Mouse (Mus musculus): ENCODE results near the gene Cd59b. TPM values are rescaled to one million over a fixed set of nuclear protein-coding genes. Genes with fewer than 3 reads are reported as not detected.
A peak's percentile ranks its signal among the peaks of the same experiment; 100 is the strongest.
"Not testable (repeated sequence)": the region's sequence is repeated elsewhere in the genome, so short reads cannot be mapped to it uniquely, and the experiment has no call there.

Gene Cd59b
- polyA plus RNA-seq, 1 experiment from 2014 or later = 2.6 TPM

- not testable (repeated sequence) for H3K27me3 ChIP-seq; H3K4me2 ChIP-seq (replicated peaks); H3K4me3 ChIP-seq (replicated peaks); H3K4me1 ChIP-seq (replicated peaks); H3K9me3 ChIP-seq; H3K36me3 ChIP-seq; ATAC-seq; H3K9ac ChIP-seq (replicated peaks); H3K27ac ChIP-seq
- WGBS = 79% methylated on average over 5 of the region's 5 CpGs
Observed at GRCm38 (mm10) chr2:104078285-104078684, 8.6 kb downstream of the Cd59b start.

GRCm38 (mm10) chr2:104081436-104082050 is 11.9 kb downstream of the Cd59b start:
- not testable (repeated sequence) for H3K4me3 ChIP-seq (replicated peaks); H3K4me2 ChIP-seq (replicated peaks); H3K4me1 ChIP-seq (replicated peaks); H3K27ac ChIP-seq; H3K27me3 ChIP-seq; H3K36me3 ChIP-seq; H3K9me3 ChIP-seq; ATAC-seq; H3K9ac ChIP-seq (replicated peaks)
- WGBS = no CpG with 5 or more reads among the region's 1 CpGs

- H3K9me3 ChIP-seq = no peaks in the 10 kb centered on the region
- H3K4me1 ChIP-seq (replicated peaks) = no peaks in the 10 kb centered on the region
- no peaks in the 10 kb centered on the region for H3K27me3 ChIP-seq
- no peak overlapping the region for H3K9ac ChIP-seq (replicated peaks)
- no peak for ATAC-seq
- no peaks in the 10 kb centered on the region for H3K36me3 ChIP-seq
- H3K4me2 ChIP-seq (replicated peaks) = no peak overlapping the region
- H3K27ac ChIP-seq = no peak overlapping the region
- H3K4me3 ChIP-seq (replicated peaks) = no peak overlapping the region
Observed at GRCm38 (mm10) chr2:104082474-104082873, 12.8 kb downstream of the Cd59b start.

- H3K4me3 ChIP-seq (replicated peaks); H3K27me3 ChIP-seq; H3K9me3 ChIP-seq; ATAC-seq; H3K27ac ChIP-seq; H3K4me1 ChIP-seq (replicated peaks); H3K9ac ChIP-seq (replicated peaks); H3K36me3 ChIP-seq; H3K4me2 ChIP-seq (replicated peaks): not testable (repeated sequence)
Observed at GRCm38 (mm10) chr2:104084027-104084426, 14.4 kb downstream of the Cd59b start.

- not testable (repeated sequence) for H3K4me3 ChIP-seq (replicated peaks); H3K36me3 ChIP-seq; H3K4me1 ChIP-seq (replicated peaks); H3K27ac ChIP-seq; H3K27me3 ChIP-seq; ATAC-seq; H3K4me2 ChIP-seq (replicated peaks); H3K9me3 ChIP-seq; H3K9ac ChIP-seq (replicated peaks)
- 83% methylated on average over 1 of the region's 1 CpGs for WGBS
Observed at GRCm38 (mm10) chr2:104087562-104087961, 17.9 kb downstream of the Cd59b start.

- H3K9me3 ChIP-seq = no peaks in the 10 kb centered on the region
- H3K4me1 ChIP-seq (replicated peaks) = peaks cover 8% of the 10 kb centered on the region
- H3K9ac ChIP-seq (replicated peaks) = no peak overlapping the region
- no peak for ATAC-seq
- H3K36me3 ChIP-seq = no peaks in the 10 kb centered on the region
- no peak overlapping the region for H3K4me3 ChIP-seq (replicated peaks)
- 85% methylated on average over 2 of the region's 2 CpGs for WGBS
- H3K27ac ChIP-seq = no peak overlapping the region
- H3K27me3 ChIP-seq = no peaks in the 10 kb centered on the region
- H3K4me2 ChIP-seq (replicated peaks) = no peak overlapping the region
Observed at GRCm38 (mm10) chr2:104093305-104093704, 23.7 kb downstream of the Cd59b start.

- Histone ChIP-seq H3K4me3 (replicated peaks) (peak within 1 kb of the TSS; percentile 44), H3K27me3 (no peaks in the 10 kb centered on the region), H3K4me1 (replicated peaks) (peaks cover 8% of the 10 kb centered on the region), H3K9ac (replicated peaks) (peak within 1 kb of the TSS; percentile 63), H3K27ac (peak within 1 kb of the TSS; percentile 75), H3K9me3 (no peaks in the 10 kb centered on the region), H3K4me2 (replicated peaks) (peak within 1 kb of the TSS; percentile 62), H3K36me3 (no peaks in the 10 kb centered on the region)
- peak; percentile 95 for ATAC-seq
- 6% methylated on average over 15 of the region's 15 CpGs for WGBS
Observed at GRCm38 (mm10) chr2:104095741-104096213, 26.1 kb downstream of the Cd59b start, which contains the start of gene Cd59a. Gene Cd59a, plus strand, starts transcription at chr2:104095801.

- Histone ChIP-seq H3K4me2 (replicated peaks) (peak overlapping the region; percentile 62), H3K9ac (replicated peaks) (peak overlapping the region; percentile 63), H3K4me3 (replicated peaks) (peak overlapping the region; percentile 44), H3K9me3 (no peaks in the 10 kb centered on the region), H3K27ac (peak overlapping the region; percentile 75), H3K36me3 (no peaks in the 10 kb centered on the region), H3K27me3 (no peaks in the 10 kb centered on the region), H3K4me1 (replicated peaks) (peaks cover 8% of the 10 kb centered on the region)
- ATAC-seq = no peak
- 42% methylated on average over 10 of the region's 10 CpGs for WGBS
Observed at GRCm38 (mm10) chr2:104096256-104096655, 26.6 kb downstream of the Cd59b start.

- H3K4me2 ChIP-seq (replicated peaks) = peak overlapping the region; percentile 62
- not testable (repeated sequence) for H3K27ac ChIP-seq; H3K9ac ChIP-seq (replicated peaks); H3K4me3 ChIP-seq (replicated peaks); ATAC-seq; H3K9me3 ChIP-seq; H3K36me3 ChIP-seq; H3K27me3 ChIP-seq; H3K4me1 ChIP-seq (replicated peaks)
- WGBS = 36% methylated on average over 1 of the region's 1 CpGs
Observed at GRCm38 (mm10) chr2:104096796-104097195, 27.1 kb downstream of the Cd59b start.

- 0 out of 2 replicates have a peak overlapping the region, but pooled peaks have one; percentile 62 for H3K4me2 ChIP-seq (replicated peaks)
- H3K9me3 ChIP-seq; H3K27ac ChIP-seq; H3K27me3 ChIP-seq; H3K36me3 ChIP-seq; H3K4me1 ChIP-seq (replicated peaks); ATAC-seq; H3K4me3 ChIP-seq (replicated peaks); H3K9ac ChIP-seq (replicated peaks): not testable (repeated sequence)
- WGBS = 97% methylated on average over 4 of the region's 4 CpGs
Observed at GRCm38 (mm10) chr2:104097396-104097795, 27.7 kb downstream of the Cd59b start.

- Histone ChIP-seq H3K4me2 (replicated peaks) (no peak overlapping the region), H3K9ac (replicated peaks) (no peak overlapping the region), H3K27ac (no peak overlapping the region), H3K9me3 (no peaks in the 10 kb centered on the region), H3K4me1 (replicated peaks) (peaks cover 8% of the 10 kb centered on the region), H3K36me3 (no peaks in the 10 kb centered on the region), H3K27me3 (no peaks in the 10 kb centered on the region), H3K4me3 (replicated peaks) (no peak overlapping the region)
- ATAC-seq = no peak
- WGBS = 43% methylated on average over 3 of the region's 3 CpGs
Observed at GRCm38 (mm10) chr2:104098529-104099230, 29.0 kb downstream of the Cd59b start.

- Histone ChIP-seq H3K27ac (no peak overlapping the region), H3K4me2 (replicated peaks) (no peak overlapping the region), H3K9me3 (no peaks in the 10 kb centered on the region), H3K9ac (replicated peaks) (no peak overlapping the region), H3K4me1 (replicated peaks) (peaks cover 8% of the 10 kb centered on the region), H3K36me3 (no peaks in the 10 kb centered on the region), H3K27me3 (no peaks in the 10 kb centered on the region), H3K4me3 (replicated peaks) (no peak overlapping the region)
- WGBS = 96% methylated on average over 2 of the region's 2 CpGs
- ATAC-seq = no peak
Observed at GRCm38 (mm10) chr2:104099231-104099585, 29.6 kb downstream of the Cd59b start.

GRCm38 (mm10) chr2:104099946-104100345 is 30.3 kb downstream of the Cd59b start:
- no peak overlapping the region for H3K4me3 ChIP-seq (replicated peaks)
- 17% methylated on average over 1 of the region's 1 CpGs for WGBS
- no peak overlapping the region for H3K4me2 ChIP-seq (replicated peaks)
- no peaks in the 10 kb centered on the region for H3K27me3 ChIP-seq
- no peak overlapping the region for H3K27ac ChIP-seq
- H3K9me3 ChIP-seq = no peaks in the 10 kb centered on the region
- H3K9ac ChIP-seq (replicated peaks) = no peak overlapping the region
- no peak for ATAC-seq
- H3K36me3 ChIP-seq = no peaks in the 10 kb centered on the region
- H3K4me1 ChIP-seq (replicated peaks) = peaks cover 8% of the 10 kb centered on the region

All from midbrain, embryonic 13.5 days (tissue).